Mouse (Mus musculus) large intestine, adult 2 months (tissue): ENCODE results near the gene Slc4a5. TPM values are rescaled to one million over a fixed set of nuclear protein-coding genes. Genes with fewer than 3 reads are reported as not detected.

Experiments used
- DNase-seq: peaks from one replicate; pipeline ENCODE4 v3.0.0-alpha.2; 2012; ENCODE audit warnings: low read depth, low spot score
- whole genome bisulfite sequencing: fragments of 180-500 bp; shearing (Covaris S2); methylation state at CpG from one replicate; pipeline ENCODE4 v1.1.7; 2018; 5-methylcytosine and 5-hydroxymethylcytosine counted together
- polyA plus RNA-seq: library from polyadenylated mRNA; depleted of rRNA; stranded (reverse); fragments of >200 nt; gene quantifications from 2 replicates; pipeline ENCODE4 v1.2.3, GENCODE M21; 2012; rRNA removed

The Slc4a5 gene
- polyA plus RNA-seq = 0.88 and 4.0 TPM in 2 replicates

GRCm38 (mm10) chr6:83219814-83220213 lies at the start of gene Slc4a5:
Gene Slc4a5, plus strand, starts transcription at chr6:83219828.
- WGBS = 38% methylated on average over 3 of the region's 3 CpGs
- DNase-seq = no peak

DNA sequence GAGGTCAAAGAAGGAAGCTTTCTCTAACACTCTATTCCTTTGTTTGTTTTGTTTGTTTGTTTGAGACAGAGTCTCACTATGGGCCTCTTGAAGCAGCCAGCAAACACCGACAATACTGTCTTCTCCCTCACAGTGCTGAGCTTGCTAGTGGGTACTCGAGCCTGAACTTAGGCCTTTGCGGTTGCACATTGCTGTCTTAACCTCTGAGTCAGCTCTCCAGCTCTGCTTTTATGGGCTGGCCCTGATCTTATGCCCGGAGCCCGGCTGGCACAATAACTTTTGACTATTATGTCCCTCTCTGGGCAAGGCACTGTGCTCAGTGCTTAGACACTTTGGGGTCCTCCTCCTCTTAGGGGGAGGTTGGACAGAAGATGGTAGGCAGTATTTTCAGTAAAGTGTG lies 49.8 kb upstream of the Slc4a5 start:
- 31% methylated on average over 5 of the region's 5 CpGs for WGBS
- no peak for DNase-seq

DNA sequence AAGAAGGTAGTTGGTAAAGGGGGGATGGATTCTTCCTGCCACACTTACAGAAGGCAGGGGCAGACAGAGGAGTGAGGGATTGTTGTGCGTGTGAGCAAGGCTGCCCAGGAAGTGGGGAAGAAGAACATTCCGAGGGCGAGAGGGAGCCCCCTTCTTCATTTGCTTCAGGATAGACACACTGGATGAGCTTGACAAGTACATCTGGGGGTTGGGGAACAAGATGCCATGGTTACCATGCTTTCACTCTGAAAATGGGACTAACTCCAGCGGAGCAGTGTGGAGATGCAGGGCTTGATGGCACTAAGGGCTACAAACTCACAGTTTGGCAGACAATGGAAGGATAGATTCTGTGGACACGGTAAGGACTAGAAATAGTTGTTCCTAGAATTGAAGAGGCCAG lies 48.6 kb upstream of the Slc4a5 start:
- WGBS = 89% methylated on average over 5 of the region's 5 CpGs
- DNase-seq = no peak

DNA sequence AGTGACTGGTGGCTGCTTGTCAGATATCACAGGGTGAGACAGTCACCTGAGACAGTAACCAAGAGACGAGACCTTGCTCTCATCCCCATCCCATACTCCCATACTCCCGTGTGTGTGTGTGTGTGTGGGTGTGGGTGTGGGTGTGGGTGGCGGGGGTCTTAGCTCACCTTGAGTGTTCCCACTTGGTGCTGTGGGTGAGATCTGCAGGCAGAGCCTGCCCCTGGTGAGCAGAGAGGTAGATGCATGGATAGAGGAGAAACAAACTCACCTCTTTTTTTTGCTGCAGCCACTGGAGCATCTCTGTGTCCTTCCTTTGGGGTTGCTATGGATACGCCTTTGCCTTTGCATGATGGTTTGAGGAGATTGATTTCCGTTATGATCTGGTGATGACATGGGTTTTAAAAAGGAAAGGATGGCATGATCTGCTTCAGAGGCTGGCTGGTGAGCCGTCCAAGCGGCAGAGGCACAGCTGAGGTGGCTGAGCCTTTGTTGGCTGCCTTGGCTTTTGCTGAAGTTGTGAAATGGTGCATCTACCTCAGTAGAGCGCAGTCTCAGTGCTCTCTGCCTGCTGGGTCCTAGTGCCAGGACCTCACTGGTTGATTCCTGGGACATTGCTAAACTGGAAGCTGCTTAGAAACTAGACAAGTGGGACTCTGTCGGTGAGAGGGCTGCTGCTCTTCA lies 47.2 kb upstream of the Slc4a5 start:
- 72% methylated on average over 9 of the region's 9 CpGs for WGBS
- no peak for DNase-seq

DNA sequence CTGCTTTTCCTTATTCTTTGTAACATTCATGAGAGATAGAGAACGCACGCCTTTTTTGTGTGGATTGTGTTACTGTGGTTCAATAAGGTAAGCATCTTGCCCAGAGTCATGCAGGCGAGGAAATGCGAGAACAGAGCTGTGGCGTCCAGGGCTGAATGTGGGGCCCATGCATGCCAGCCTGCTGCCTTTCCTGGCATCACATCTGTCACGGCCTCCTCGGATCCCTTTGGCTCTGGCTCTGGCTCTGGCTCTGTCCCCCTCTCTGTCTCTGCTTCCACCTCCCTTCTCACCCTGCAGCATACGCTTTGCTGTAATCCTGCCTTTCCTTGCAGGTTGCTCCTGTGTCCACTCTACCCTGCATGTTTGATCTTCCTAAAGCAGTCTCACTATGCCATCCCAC lies 43.6 kb upstream of the Slc4a5 start:
- DNase-seq = no peak
- WGBS = 91% methylated on average over 8 of the region's 8 CpGs

- no peak for DNase-seq
- WGBS = 54% methylated on average over 12 of the region's 12 CpGs
These were observed 40.1 kb upstream of the Slc4a5 start for GRCm38 (mm10) chr6:83179390-83180117.

DNA sequence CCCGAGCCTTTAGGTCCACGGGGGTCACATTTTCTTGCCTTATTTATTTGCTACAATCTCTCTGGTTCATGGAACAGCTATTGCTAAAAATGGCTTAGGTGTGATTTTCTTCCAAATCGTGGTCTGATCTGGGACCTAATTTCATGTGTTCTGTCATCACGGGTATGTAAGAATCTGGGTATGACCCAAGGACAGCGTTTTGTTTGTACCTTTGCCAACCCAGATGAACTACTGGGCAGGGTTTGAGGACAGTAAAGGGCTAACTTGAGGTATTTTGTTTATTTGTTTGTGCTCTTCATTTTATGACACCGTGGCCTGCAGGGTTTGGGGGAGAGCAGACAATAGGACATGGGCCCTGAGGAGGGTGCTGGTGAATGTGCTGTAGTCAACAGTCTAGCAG lies 39.0 kb upstream of the Slc4a5 start:
- 65% methylated on average over 6 of the region's 6 CpGs for WGBS
- no peak for DNase-seq

DNA sequence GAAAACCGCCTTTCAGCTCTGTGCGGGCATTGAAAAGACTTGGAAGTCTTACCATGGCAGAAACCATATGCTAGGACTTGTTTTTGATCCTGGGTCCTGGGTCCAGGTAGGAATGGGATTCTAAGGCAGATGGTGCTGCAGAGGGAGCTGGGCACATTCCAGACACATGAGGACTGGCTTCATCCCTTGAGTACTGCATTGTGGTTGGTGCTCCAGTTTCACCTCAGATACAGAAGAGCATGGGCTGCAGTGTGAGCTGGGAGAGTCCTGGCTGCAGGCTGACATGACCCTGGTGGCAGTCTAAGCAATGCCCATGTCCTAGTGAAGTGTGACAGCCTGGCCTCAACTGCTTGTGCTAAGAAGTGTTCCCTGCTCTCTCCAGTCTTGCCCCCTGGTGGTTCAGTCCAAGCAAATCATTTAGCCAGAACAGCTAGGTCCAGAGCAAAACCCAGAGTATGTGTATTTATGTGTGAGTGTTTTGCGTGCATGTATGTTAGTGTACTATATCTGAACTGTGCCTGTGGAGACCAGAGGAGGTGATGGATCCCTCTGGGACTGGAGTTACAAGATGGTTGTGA lies 34.7 kb upstream of the Slc4a5 start:
- WGBS = 94% methylated on average over 3 of the region's 3 CpGs
- DNase-seq = no peak

GRCm38 (mm10) chr6:83185895-83186861 lies 33.5 kb upstream of the Slc4a5 start:
- 54% methylated on average over 25 of the region's 25 CpGs for whole genome bisulfite sequencing
- no peak for DNase-seq

GRCm38 (mm10) chr6:83186946-83187345 lies 32.7 kb upstream of the Slc4a5 start:
- DNase-seq = no peak
- 93% methylated on average over 2 of the region's 2 CpGs for WGBS

- 94% methylated on average over 7 of the region's 7 CpGs for WGBS
- DNase-seq = no peak
These were observed 26.1 kb upstream of the Slc4a5 start for GRCm38 (mm10) chr6:83193571-83193970.

DNA sequence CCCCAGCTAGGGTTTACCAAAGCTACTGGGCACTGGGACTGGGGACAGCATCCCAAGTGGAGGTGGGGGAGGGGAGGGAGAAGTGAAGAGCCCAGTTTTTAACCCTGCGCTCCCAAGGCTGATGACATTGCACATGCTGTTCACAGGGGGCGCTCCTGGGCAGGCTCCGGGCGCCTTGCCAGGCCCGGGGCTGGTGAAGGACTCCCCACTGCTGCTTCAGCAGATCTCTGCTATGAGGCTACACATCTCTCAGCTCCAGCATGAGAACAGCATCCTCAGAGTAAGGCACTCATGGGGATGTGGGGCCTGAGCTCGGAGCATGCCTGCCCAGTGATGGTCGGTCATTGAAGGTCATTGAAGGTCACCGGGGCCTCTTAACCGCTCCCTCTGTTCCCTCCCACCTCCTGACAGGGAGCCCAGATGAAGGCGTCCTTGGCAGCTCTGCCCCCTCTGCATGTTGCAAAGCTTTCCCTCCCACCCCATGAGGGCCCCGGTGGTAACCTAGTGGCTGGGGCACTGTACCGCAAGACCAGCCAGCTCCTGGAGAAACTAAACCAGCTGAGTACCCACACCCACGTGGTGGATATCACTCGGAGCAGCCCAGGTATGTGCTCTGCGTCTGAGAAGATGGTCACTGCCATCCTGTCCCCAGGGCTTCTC lies 22.2 kb upstream of the Slc4a5 start:
- 73% methylated on average over 15 of the region's 15 CpGs for WGBS
- DNase-seq = no peak

DNA sequence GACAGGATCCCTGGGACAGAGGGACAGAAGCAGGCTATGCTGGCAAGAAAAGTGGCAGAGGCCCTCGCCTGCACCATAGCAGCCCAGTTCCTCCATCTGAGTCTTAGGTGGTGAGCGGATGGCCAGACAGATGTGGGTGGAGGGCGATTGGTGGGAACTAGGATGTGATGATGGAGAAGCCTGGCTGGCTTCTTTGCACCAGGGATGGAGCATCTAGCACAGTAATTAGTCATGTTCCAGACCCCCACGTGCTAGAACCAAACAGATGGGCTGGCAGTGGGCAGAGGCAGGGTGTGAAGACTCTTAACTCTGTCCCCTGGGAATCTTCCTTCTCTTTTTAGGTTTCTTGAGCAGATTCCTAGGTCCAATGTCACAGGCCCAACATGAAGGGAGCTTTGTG lies 16.3 kb upstream of the Slc4a5 start:
- 91% methylated on average over 4 of the region's 4 CpGs for WGBS
- no peak for DNase-seq

DNA sequence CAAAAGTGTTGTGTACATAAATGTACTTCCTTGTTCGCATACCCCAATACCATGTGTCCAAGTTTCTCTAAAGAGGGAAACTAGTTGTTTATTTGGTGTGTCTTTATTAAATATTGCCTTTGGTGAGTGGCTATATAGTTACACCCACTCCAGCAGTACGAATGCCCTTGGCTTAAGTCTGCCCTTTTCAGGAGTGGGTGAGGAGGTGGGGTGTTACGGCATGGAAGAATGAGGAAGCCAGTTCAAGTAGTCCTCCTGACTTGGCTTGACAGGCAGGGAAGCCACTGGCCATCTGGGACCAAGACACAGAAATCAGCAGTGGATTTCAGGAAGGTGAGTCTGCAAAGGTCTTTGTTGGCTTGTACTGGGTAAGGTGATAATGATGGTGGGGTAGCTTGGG lies 13.8 kb upstream of the Slc4a5 start:
- no peak for DNase-seq
- WGBS = 71% methylated on average over 3 of the region's 3 CpGs

DNA sequence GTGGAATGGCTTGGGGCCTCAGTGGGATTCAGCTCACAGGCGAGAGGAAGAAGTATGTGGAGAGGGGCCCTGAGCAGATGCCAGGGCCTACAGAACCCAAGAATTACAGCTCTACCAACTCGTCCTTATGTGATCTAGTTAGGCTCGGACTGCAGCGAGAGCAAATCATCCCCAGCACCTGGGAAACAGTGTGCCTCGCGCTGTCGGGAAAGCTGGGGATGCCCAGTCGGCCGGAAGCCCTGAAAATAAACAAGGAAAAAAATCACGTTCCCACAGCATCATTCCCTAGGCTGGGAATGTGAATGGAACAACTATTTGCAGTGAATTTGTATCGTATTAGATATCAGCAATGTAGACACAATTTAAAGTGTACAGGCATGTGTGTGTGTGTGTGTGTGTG lies 13.3 kb upstream of the Slc4a5 start:
- WGBS = 68% methylated on average over 11 of the region's 11 CpGs
- no peak for DNase-seq

- DNase-seq = no peak
- 34% methylated on average over 9 of the region's 9 CpGs for WGBS
These were observed 12.1 kb upstream of the Slc4a5 start for GRCm38 (mm10) chr6:83207361-83208049.

- 35% methylated on average over 2 of the region's 2 CpGs for WGBS
- no peak for DNase-seq
These were observed 11.6 kb upstream of the Slc4a5 start for GRCm38 (mm10) chr6:83208050-83208400.

GRCm38 (mm10) chr6:83210495-83210894 lies 9.1 kb upstream of the Slc4a5 start:
- 50% methylated on average over 2 of the region's 2 CpGs for WGBS
- no peak for DNase-seq

DNA sequence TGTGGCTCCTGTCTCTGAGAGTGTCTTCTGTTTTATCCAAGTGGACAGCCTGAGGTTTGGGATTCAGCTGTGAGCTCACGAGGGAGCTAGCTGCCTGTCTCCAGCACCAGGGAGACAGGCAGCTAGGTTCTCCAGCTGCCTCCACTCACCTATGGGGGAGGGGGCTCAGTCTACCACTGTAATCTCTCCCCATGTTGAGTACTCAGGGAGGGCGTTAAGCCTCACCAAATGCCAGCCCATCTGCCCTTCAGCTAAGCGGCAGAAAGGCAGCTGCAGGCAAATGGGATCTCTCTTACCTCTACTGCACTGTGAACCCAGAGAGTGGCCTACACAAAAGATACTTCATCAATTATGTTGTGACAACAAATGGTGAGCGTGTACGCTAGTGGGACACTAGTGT lies 8.1 kb upstream of the Slc4a5 start:
- DNase-seq = no peak
- 46% methylated on average over 5 of the region's 5 CpGs for WGBS
